Mouse (Mus musculus) retina, postnatal 7 days (tissue): Measurements from ENCODE around the gene Vezf1.
"Not testable (repeated sequence)": the region's sequence is repeated elsewhere in the genome, so short reads cannot be mapped to it uniquely, and the experiment has no call there.

Source experiments
- DNase-seq: peaks from one replicate; pipeline ENCODE4 v3.0.0-alpha.2; 2012; ENCODE audit warnings: low read depth, low spot score

Gene Vezf1

GRCm38 (mm10) chr11:88067586-88068410 is at the start of gene Vezf1:
TSS of gene Vezf1 (plus strand) at chr11:88068279.
- DNase-seq: peak; percentile 78

GRCm38 (mm10) chr11:88023933-88024332 is 44.1 kb upstream of the Vezf1 start:
- no peak for DNase-seq

- DNase-seq: no peak
These were observed 40.6 kb upstream of the Vezf1 start for GRCm38 (mm10) chr11:88027391-88028035.

- no peak for DNase-seq
These were observed 39.8 kb upstream of the Vezf1 start for GRCm38 (mm10) chr11:88028193-88028684.

- DNase-seq: no peak
These were observed 37.9 kb upstream of the Vezf1 start for GRCm38 (mm10) chr11:88030219-88030618.

GRCm38 (mm10) chr11:88030836-88031235 is 37.2 kb upstream of the Vezf1 start:
- no peak for DNase-seq

GRCm38 (mm10) chr11:88031753-88032152 is 36.3 kb upstream of the Vezf1 start:
- no peak for DNase-seq

- DNase-seq: no peak
These were observed 32.1 kb upstream of the Vezf1 start for GRCm38 (mm10) chr11:88035970-88036369.

GRCm38 (mm10) chr11:88036761-88037251 is 31.3 kb upstream of the Vezf1 start:
- no peak for DNase-seq

GRCm38 (mm10) chr11:88037386-88037785 is 30.7 kb upstream of the Vezf1 start:
- no peak for DNase-seq

- DNase-seq: no peak
These were observed 29.0 kb upstream of the Vezf1 start for GRCm38 (mm10) chr11:88039066-88039465.

GRCm38 (mm10) chr11:88044314-88044713 is 23.8 kb upstream of the Vezf1 start:
- DNase-seq: no peak

- DNase-seq: not testable (repeated sequence)
These were observed 22.9 kb upstream of the Vezf1 start for GRCm38 (mm10) chr11:88045159-88045558.

- no peak for DNase-seq
These were observed 22.2 kb upstream of the Vezf1 start for GRCm38 (mm10) chr11:88045878-88046277.

- no peak for DNase-seq
These were observed 21.6 kb upstream of the Vezf1 start for GRCm38 (mm10) chr11:88046323-88046937.

- peak; percentile 99 for DNase-seq
These were observed 20.9 kb upstream of the Vezf1 start, which contains the start of gene Srsf1 for GRCm38 (mm10) chr11:88046944-88047794. TSS of gene Srsf1 (plus strand) at chr11:88047373.

- peak; percentile 44 for DNase-seq
These were observed 20.1 kb upstream of the Vezf1 start for GRCm38 (mm10) chr11:88047871-88048531.

- DNase-seq: no peak
These were observed 19.0 kb upstream of the Vezf1 start for GRCm38 (mm10) chr11:88048961-88049670.

GRCm38 (mm10) chr11:88049732-88050131 is 18.3 kb upstream of the Vezf1 start:
- DNase-seq: no peak

- DNase-seq: no peak
These were observed 15.4 kb upstream of the Vezf1 start for GRCm38 (mm10) chr11:88052638-88053037.
